Mouse (Mus musculus): ENCODE results near the gene Slc35b4. TPM values are rescaled to one million over a fixed set of nuclear protein-coding genes. Genes with fewer than 3 reads are reported as not detected.
A peak's percentile ranks its signal among the peaks of the same experiment; 100 is the strongest.

The Slc35b4 gene
- total and polyA plus RNA-seq, 3 experiments, result 1.1 to 20.0 (median 16.7) TPM

- Histone ChIP-seq H3K27me3 (ENCODE audit: insufficient read depth, low read length) (no peaks in the 10 kb centered on the region), H3K4me3 (ENCODE audit: low read depth, low read length) (no peak overlapping the region), H3K4me1 (ENCODE audit: insufficient read depth, low read depth, low read length) (peaks cover 22% of the 10 kb centered on the region), H3K36me3 (replicated peaks) (peaks cover 92% of the 10 kb centered on the region), H3K9me3 (replicated peaks) (no peaks in the 10 kb centered on the region)
- DNase-seq (ENCODE audit: low spot score) (no peak), ATAC-seq (ENCODE audit: extremely low read depth, insufficient number of reproducible peaks, low FRiP score, poor library complexity, severe bottlenecking) (no peak)
- TF ChIP-seq CTCF (IDR thresholded peaks at IDR 0.05; ENCODE audit: low read depth, low read length), result no peak
- no peak for TF ChIP-seq POLR2AphosphoS5 (IDR thresholded peaks at IDR 0.05; ENCODE audit: insufficient replicate concordance, low read depth, low read length)
- no peak for TF ChIP-seq GATA1 (IDR thresholded peaks at IDR 0.05; ENCODE audit: borderline replicate concordance, low read length)
- no peak for TF ChIP-seq TAL1 (conservative IDR thresholded peaks at IDR 0.05; ENCODE audit: low read depth, low read length)
- TF ChIP-seq GATA2 (IDR thresholded peaks at IDR 0.05; ENCODE audit: borderline replicate concordance, low read depth, low read length), result no peak
Observed at GRCm38 (mm10) chr6:34161511-34161910, 15.4 kb downstream of the Slc35b4 start.

DNA sequence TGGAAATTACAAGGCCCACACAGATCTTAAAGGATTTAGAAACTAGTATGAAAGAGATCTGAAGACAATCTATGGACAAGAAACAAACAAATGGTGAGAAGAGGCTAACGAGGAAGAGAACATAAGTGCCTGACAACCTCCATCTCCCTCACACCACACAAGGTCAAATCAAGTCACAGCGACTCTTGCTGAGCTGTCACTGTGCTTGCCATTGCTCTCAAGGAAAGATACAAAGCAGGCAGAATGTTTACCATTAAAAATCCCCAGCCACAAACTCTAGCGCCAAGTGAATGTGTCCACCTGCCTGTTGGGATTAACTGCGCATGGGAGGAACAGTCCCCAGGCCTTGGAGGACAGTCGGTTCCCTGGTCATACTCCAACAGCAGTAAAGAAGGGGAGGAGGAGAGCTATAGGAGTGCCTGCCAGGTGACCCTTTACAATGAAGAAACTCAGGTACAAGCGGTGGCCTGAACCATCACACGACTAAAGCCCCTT, 16.0 kb downstream of the Slc35b4 start:
- no peak overlapping the region for H3K4me3 ChIP-seq (ENCODE audit: low read depth, low read length)
- H3K36me3 ChIP-seq (replicated peaks), result peaks cover 85% of the 10 kb centered on the region
- H3K27me3 ChIP-seq (ENCODE audit: insufficient read depth, low read length), result no peaks in the 10 kb centered on the region
- no peaks in the 10 kb centered on the region for H3K9me3 ChIP-seq (replicated peaks)
- no peak for DNase-seq (ENCODE audit: low spot score)
- ATAC-seq (ENCODE audit: extremely low read depth, insufficient number of reproducible peaks, low FRiP score, poor library complexity, severe bottlenecking), result no peak
- peaks cover 29% of the 10 kb centered on the region for H3K4me1 ChIP-seq (ENCODE audit: insufficient read depth, low read depth, low read length)
- TF ChIP-seq TAL1 (conservative IDR thresholded peaks at IDR 0.05; ENCODE audit: low read depth, low read length), result no peak
- TF ChIP-seq CTCF (IDR thresholded peaks at IDR 0.05; ENCODE audit: low read depth, low read length), result no peak
- TF ChIP-seq GATA2 (IDR thresholded peaks at IDR 0.05; ENCODE audit: borderline replicate concordance, low read depth, low read length), result no peak
- no peak for TF ChIP-seq POLR2AphosphoS5 (IDR thresholded peaks at IDR 0.05; ENCODE audit: insufficient replicate concordance, low read depth, low read length)
- TF ChIP-seq GATA1 (IDR thresholded peaks at IDR 0.05; ENCODE audit: borderline replicate concordance, low read length), result no peak

GRCm38 (mm10) chr6:34159998-34160815, 16.7 kb downstream of the Slc35b4 start:
- Histone ChIP-seq H3K36me3 (replicated peaks) (peaks cover 79% of the 10 kb centered on the region), H3K9me3 (replicated peaks) (no peaks in the 10 kb centered on the region), H3K4me1 (ENCODE audit: insufficient read depth, low read depth, low read length) (peaks cover 35% of the 10 kb centered on the region), H3K27me3 (ENCODE audit: insufficient read depth, low read length) (no peaks in the 10 kb centered on the region), H3K4me3 (ENCODE audit: low read depth, low read length) (no peak overlapping the region)
- TF ChIP-seq CTCF (IDR thresholded peaks at IDR 0.05; ENCODE audit: low read depth, low read length) (no peak), GATA1 (IDR thresholded peaks at IDR 0.05; ENCODE audit: borderline replicate concordance, low read length) (no peak), GATA2 (IDR thresholded peaks at IDR 0.05; ENCODE audit: borderline replicate concordance, low read depth, low read length) (no peak)
- no peak for ATAC-seq (ENCODE audit: extremely low read depth, insufficient number of reproducible peaks, low FRiP score, poor library complexity, severe bottlenecking)
- no peak for DNase-seq (ENCODE audit: low spot score)

DNA sequence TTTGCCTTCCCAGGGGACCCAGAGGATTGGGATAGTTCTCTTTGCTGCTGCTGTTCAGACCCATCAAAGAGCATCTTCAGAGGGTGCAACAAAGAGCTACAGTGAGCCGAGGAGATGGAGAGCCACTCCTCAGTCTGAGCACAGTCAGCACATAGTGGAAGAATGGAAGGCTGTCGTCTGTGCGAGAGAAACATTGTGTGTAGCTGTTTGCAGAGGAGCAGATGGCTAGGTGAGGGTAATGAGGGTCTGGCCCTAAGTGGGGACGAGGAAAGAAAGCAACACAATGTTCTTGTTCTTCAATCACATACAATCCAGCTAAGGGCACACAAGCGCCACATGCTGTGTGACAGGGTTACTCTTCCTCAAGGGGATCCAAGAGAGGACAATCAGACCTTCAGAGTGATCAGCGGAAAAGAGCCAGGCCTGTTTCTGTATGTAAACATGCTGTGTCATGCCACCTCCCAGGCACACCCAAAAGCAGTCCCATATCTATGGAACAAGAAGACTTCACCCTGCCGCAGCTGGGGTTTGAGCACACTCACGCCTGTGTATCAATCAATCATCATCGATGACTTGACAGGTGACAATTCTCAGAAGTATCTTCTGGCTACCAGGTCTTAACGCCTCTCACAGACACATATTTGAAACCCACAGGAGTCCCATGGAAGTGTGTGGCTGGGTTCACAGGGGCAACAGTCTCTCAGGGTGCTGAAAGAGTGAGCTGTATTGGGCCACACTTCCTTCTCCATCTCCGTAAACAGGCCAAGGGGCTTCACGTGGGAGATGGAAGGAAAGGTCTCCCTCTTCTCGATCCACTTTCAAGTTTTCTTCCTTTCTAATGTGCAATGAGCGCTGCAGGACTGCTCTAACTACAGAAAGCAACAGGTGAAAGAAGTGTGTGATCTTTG, 19.8 kb downstream of the Slc35b4 start:
- no peaks in the 10 kb centered on the region for H3K9me3 ChIP-seq (replicated peaks)
- TF ChIP-seq CTCF (IDR thresholded peaks at IDR 0.05; ENCODE audit: low read depth, low read length) (no peak), POLR2AphosphoS5 (IDR thresholded peaks at IDR 0.05; ENCODE audit: insufficient replicate concordance, low read depth, low read length) (no peak), GATA1 (IDR thresholded peaks at IDR 0.05; ENCODE audit: borderline replicate concordance, low read length) (no peak), GATA2 (IDR thresholded peaks at IDR 0.05; ENCODE audit: borderline replicate concordance, low read depth, low read length) (no peak), TAL1 (conservative IDR thresholded peaks at IDR 0.05; ENCODE audit: low read depth, low read length) (peak; percentile 38)
- DNase-seq (ENCODE audit: low spot score), result peak; percentile 54
- H3K27me3 ChIP-seq (ENCODE audit: insufficient read depth, low read length), result no peaks in the 10 kb centered on the region
- peak overlapping the region; percentile 46; the same call in 1 of the 2 replicates for H3K4me3 ChIP-seq (ENCODE audit: low read depth, low read length)
- peak; percentile 77 for ATAC-seq (ENCODE audit: extremely low read depth, insufficient number of reproducible peaks, low FRiP score, poor library complexity, severe bottlenecking)
- peaks cover 46% of the 10 kb centered on the region for H3K4me1 ChIP-seq (ENCODE audit: insufficient read depth, low read depth, low read length)
- H3K36me3 ChIP-seq (replicated peaks), result peaks cover 52% of the 10 kb centered on the region

DNA sequence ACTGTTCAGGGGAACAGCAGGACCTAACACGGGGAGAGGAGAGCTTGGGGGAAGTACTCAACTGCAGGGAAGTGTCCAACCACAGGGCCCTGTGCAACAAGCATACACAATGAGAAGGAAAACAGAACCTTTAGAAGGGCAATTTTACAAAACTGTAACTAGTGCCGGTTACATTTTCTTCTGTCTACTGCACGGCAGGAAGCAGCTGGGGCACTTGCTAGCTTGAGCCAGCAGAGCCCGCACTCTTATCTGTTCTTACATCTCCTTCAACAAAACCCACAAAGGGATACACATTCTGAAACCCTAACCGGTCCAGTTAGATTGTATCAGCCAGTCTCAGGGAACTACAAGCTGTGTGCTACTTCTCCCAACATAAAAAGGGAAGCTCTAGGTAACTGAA, 20.9 kb downstream of the Slc35b4 start:
- no peak overlapping the region for H3K4me3 ChIP-seq (ENCODE audit: low read depth, low read length)
- TF ChIP-seq GATA1 (IDR thresholded peaks at IDR 0.05; ENCODE audit: borderline replicate concordance, low read length) (no peak), POLR2AphosphoS5 (IDR thresholded peaks at IDR 0.05; ENCODE audit: insufficient replicate concordance, low read depth, low read length) (no peak), CTCF (IDR thresholded peaks at IDR 0.05; ENCODE audit: low read depth, low read length) (no peak), GATA2 (IDR thresholded peaks at IDR 0.05; ENCODE audit: borderline replicate concordance, low read depth, low read length) (no peak), TAL1 (conservative IDR thresholded peaks at IDR 0.05; ENCODE audit: low read depth, low read length) (no peak)
- ATAC-seq (ENCODE audit: extremely low read depth, insufficient number of reproducible peaks, low FRiP score, poor library complexity, severe bottlenecking) (peak; percentile 61), DNase-seq (ENCODE audit: low spot score) (peak; percentile 14)
- H3K4me1 ChIP-seq (ENCODE audit: insufficient read depth, low read depth, low read length), result peaks cover 46% of the 10 kb centered on the region
- no peaks in the 10 kb centered on the region; the same call in 1 of the 2 replicates for H3K27me3 ChIP-seq (ENCODE audit: insufficient read depth, low read length)
- peaks cover 42% of the 10 kb centered on the region for H3K36me3 ChIP-seq (replicated peaks)
- H3K9me3 ChIP-seq (replicated peaks), result no peaks in the 10 kb centered on the region

Measured in G1E (cell line).